Mouse (Mus musculus): ENCODE measurements around the gene Nme6.

- TF ChIP-seq CTCF (IDR thresholded peaks at IDR 0.05; ENCODE audit: insufficient read depth, low read depth, low read length) (no peak), POLR2A (IDR thresholded peaks at IDR 0.05; ENCODE audit: insufficient read depth, low read depth, low read length) (no peak)
These were observed 43.4 kb downstream of the Nme6 start for GRCm38 (mm10) chr9:109875695-109876601.
